Mouse (Mus musculus) hindbrain, embryonic 11.5 days (tissue): ENCODE results near the gene Gm10097. TPM values are rescaled to one million over a fixed set of nuclear protein-coding genes. Genes with fewer than 3 reads are reported as not detected.

Experiments used
- ATAC-seq: fragments of 200-750 bp; cut with Nextera tagmentation; 2 replicates; pipeline ENCODE4 v1.8.0; 2017; ENCODE audit warnings: mild to moderate bottlenecking, moderate TSS enrichment, moderate library complexity; ENCODE audit not compliant: low FRiP score
- DNase-seq: peaks from one replicate; pipeline ENCODE4 v3.0.0-alpha.2; 2015; ENCODE audit warnings: low spot score
- H3K27ac ChIP-seq: fragments of 300-500 bp; sonication (generic); 2 replicates; pipeline ENCODE4 v1.5.1; 2014; ENCODE audit warnings: mild to moderate bottlenecking, low read depth, low read length
- H3K27me3 ChIP-seq: fragments of 300-500 bp; sonication (generic); 2 replicates; pipeline ENCODE4 v1.6.1; 2014; ENCODE audit warnings: mild to moderate bottlenecking, low read length, moderate library complexity, mixed read lengths; ENCODE audit not compliant: control insufficient read depth, insufficient read depth
- H3K36me3 ChIP-seq: fragments of 300-500 bp; sonication (generic); 2 replicates; pipeline ENCODE4 v1.6.1; 2014; ENCODE audit warnings: mild to moderate bottlenecking, low read length, moderate library complexity, mixed read lengths; ENCODE audit not compliant: control insufficient read depth, insufficient read depth
- H3K4me1 ChIP-seq: fragments of 300-500 bp; sonication (generic); replicated peaks from 2 replicates; pipeline ENCODE4 v1.6.1; 2014; ENCODE audit warnings: low read length, mixed read lengths; ENCODE audit not compliant: control insufficient read depth, insufficient read depth
- H3K4me2 ChIP-seq: fragments of 300-500 bp; sonication (generic); replicated peaks from 2 replicates; pipeline ENCODE4 v1.6.1; 2014; ENCODE audit warnings: mild to moderate bottlenecking, low read depth, low read length
- H3K4me3 ChIP-seq: fragments of 300-500 bp; sonication (generic); 2 replicates; pipeline ENCODE4 v1.5.1; 2014; ENCODE audit warnings: low read depth, low read length
- H3K9ac ChIP-seq: fragments of 300-500 bp; sonication (generic); 2 replicates; pipeline ENCODE4 v1.6.1; 2014; ENCODE audit warnings: low read depth, low read length
- H3K9me3 ChIP-seq: fragments of 300-500 bp; sonication (generic); 2 replicates; pipeline ENCODE4 v1.6.1; 2016; ENCODE audit warnings: low read length; ENCODE audit not compliant: control insufficient read depth
- WGBS: fragments of 180-500 bp; shearing (Covaris S2); extraction: QIAGEN DNeasy Blood & Tissue Kit; methylation state at CpG from one replicate; pipeline ENCODE4 v1.1.7; 2014; 5-methylcytosine and 5-hydroxymethylcytosine counted together
- polyA plus RNA-seq: library from polyadenylated mRNA; unstranded; fragments of >200 nt; fragmentation: Nextera tagmentation; extraction: Ambion mirVana; gene quantifications from 2 replicates; pipeline ENCODE4 v1.2.1, GENCODE M21; 2014

Gm10097 gene
- polyA plus RNA-seq, 1 experiment from 2014 or later, result 0.11 TPM

- 81% methylated on average over 3 of the region's 3 CpGs for WGBS
- Histone ChIP-seq H3K9me3 (no peaks in the 10 kb centered on the region), H3K9ac (no peak overlapping the region), H3K4me3 (no peak overlapping the region), H3K4me1 (no peaks in the 10 kb centered on the region), H3K27me3 (no peaks in the 10 kb centered on the region), H3K36me3 (no peaks in the 10 kb centered on the region), H3K4me2 (no peak overlapping the region), H3K27ac (no peak overlapping the region)
- DNase-seq (no peak), ATAC-seq (no peak)
Measured at GRCm38 (mm10) chr10:5070941-5071231, 1.9 kb downstream of the Gm10097 start.

- Histone ChIP-seq H3K4me2 (no peak overlapping the region), H3K36me3 (no peaks in the 10 kb centered on the region), H3K9ac (no peak overlapping the region), H3K4me1 (no peaks in the 10 kb centered on the region), H3K27me3 (no peaks in the 10 kb centered on the region), H3K9me3 (no peaks in the 10 kb centered on the region), H3K4me3 (no peak overlapping the region), H3K27ac (no peak overlapping the region)
- ATAC-seq (no peak), DNase-seq (no peak)
- 85% methylated on average over 8 of the region's 8 CpGs for WGBS
Measured at GRCm38 (mm10) chr10:5072054-5072453, 3.1 kb downstream of the Gm10097 start.

GRCm38 (mm10) chr10:5075724-5076123 is 6.7 kb downstream of the Gm10097 start:
- Histone ChIP-seq H3K4me1 (no peaks in the 10 kb centered on the region), H3K27me3 (no peaks in the 10 kb centered on the region), H3K9me3 (no peaks in the 10 kb centered on the region), H3K4me2 (no peak overlapping the region), H3K36me3 (no peaks in the 10 kb centered on the region), H3K27ac (no peak overlapping the region), H3K9ac (no peak overlapping the region), H3K4me3 (no peak overlapping the region)
- no peak for ATAC-seq
- 89% methylated on average over 7 of the region's 7 CpGs for WGBS
- no peak for DNase-seq

- H3K4me3 ChIP-seq, result no peak overlapping the region
- DNase-seq (no peak), ATAC-seq (no peak)
- no peaks in the 10 kb centered on the region for H3K9me3 ChIP-seq
- 84% methylated on average over 9 of the region's 9 CpGs for WGBS
- no peak overlapping the region for H3K27ac ChIP-seq
- no peak overlapping the region for H3K9ac ChIP-seq
- H3K4me1 ChIP-seq, result no peaks in the 10 kb centered on the region
- no peaks in the 10 kb centered on the region for H3K36me3 ChIP-seq
- no peak overlapping the region for H3K4me2 ChIP-seq
- H3K27me3 ChIP-seq, result no peaks in the 10 kb centered on the region
Measured at GRCm38 (mm10) chr10:5079945-5080468, 11.0 kb downstream of the Gm10097 start.

GRCm38 (mm10) chr10:5083716-5084115 is 14.7 kb downstream of the Gm10097 start:
- WGBS, result 86% methylated on average over 6 of the region's 6 CpGs
- Histone ChIP-seq H3K4me2 (no peak overlapping the region), H3K36me3 (no peaks in the 10 kb centered on the region)

GRCm38 (mm10) chr10:5085792-5086191 is 16.8 kb downstream of the Gm10097 start:
- DNase-seq (no peak), ATAC-seq (no peak)
- H3K4me1 ChIP-seq, result no peaks in the 10 kb centered on the region
- H3K4me3 ChIP-seq, result no peak overlapping the region
- H3K27ac ChIP-seq, result no peak overlapping the region
- H3K27me3 ChIP-seq, result no peaks in the 10 kb centered on the region
- WGBS, result 91% methylated on average over 5 of the region's 5 CpGs
- H3K9me3 ChIP-seq, result no peaks in the 10 kb centered on the region
- H3K36me3 ChIP-seq, result no peaks in the 10 kb centered on the region
- H3K4me2 ChIP-seq, result no peak overlapping the region
- H3K9ac ChIP-seq, result no peak overlapping the region

More at GRCm38 (mm10) chr10:5083716-5084115, 14.7 kb downstream of the Gm10097 start:
- DNase-seq (no peak), ATAC-seq (no peak)
- Histone ChIP-seq H3K4me3 (no peak overlapping the region), H3K27ac (no peak overlapping the region), H3K9me3 (no peaks in the 10 kb centered on the region), H3K4me1 (no peaks in the 10 kb centered on the region), H3K27me3 (no peaks in the 10 kb centered on the region), H3K9ac (no peak overlapping the region)

GRCm38 (mm10) chr10:5086329-5086728 is 17.3 kb downstream of the Gm10097 start:
- Histone ChIP-seq H3K9me3 (no peaks in the 10 kb centered on the region), H3K27ac (no peak overlapping the region), H3K36me3 (no peaks in the 10 kb centered on the region), H3K4me3 (no peak overlapping the region), H3K4me1 (no peaks in the 10 kb centered on the region), H3K4me2 (no peak overlapping the region), H3K9ac (no peak overlapping the region), H3K27me3 (no peaks in the 10 kb centered on the region)
- ATAC-seq, result no peak
- DNase-seq, result no peak
- WGBS, result 81% methylated on average over 6 of the region's 6 CpGs

GRCm38 (mm10) chr10:5087336-5087735 is 18.3 kb downstream of the Gm10097 start:
- no peaks in the 10 kb centered on the region for H3K4me1 ChIP-seq
- WGBS, result 85% methylated on average over 7 of the region's 7 CpGs
- no peak overlapping the region for H3K4me3 ChIP-seq
- H3K9ac ChIP-seq, result no peak overlapping the region
- DNase-seq (no peak), ATAC-seq (no peak)
- H3K27me3 ChIP-seq, result no peaks in the 10 kb centered on the region
- no peak overlapping the region for H3K4me2 ChIP-seq
- H3K9me3 ChIP-seq, result no peaks in the 10 kb centered on the region
- H3K36me3 ChIP-seq, result no peaks in the 10 kb centered on the region
- H3K27ac ChIP-seq, result no peak overlapping the region

- Histone ChIP-seq H3K4me2 (no peak overlapping the region), H3K36me3 (no peaks in the 10 kb centered on the region), H3K9me3 (no peaks in the 10 kb centered on the region), H3K9ac (no peak overlapping the region), H3K4me1 (no peaks in the 10 kb centered on the region), H3K27ac (no peak overlapping the region), H3K27me3 (no peaks in the 10 kb centered on the region), H3K4me3 (no peak overlapping the region)
- DNase-seq (no peak), ATAC-seq (no peak)
- WGBS, result 85% methylated on average over 4 of the region's 4 CpGs
Measured at GRCm38 (mm10) chr10:5089133-5089532, 20.1 kb downstream of the Gm10097 start.
